Mouse (Mus musculus): ENCODE results near the gene Ispd. TPM values are rescaled to one million over a fixed set of nuclear protein-coding genes. Genes with fewer than 3 reads are reported as not detected.

Gene Ispd
- polyA plus RNA-seq, 1 experiment = 4.8 TPM

DNA sequence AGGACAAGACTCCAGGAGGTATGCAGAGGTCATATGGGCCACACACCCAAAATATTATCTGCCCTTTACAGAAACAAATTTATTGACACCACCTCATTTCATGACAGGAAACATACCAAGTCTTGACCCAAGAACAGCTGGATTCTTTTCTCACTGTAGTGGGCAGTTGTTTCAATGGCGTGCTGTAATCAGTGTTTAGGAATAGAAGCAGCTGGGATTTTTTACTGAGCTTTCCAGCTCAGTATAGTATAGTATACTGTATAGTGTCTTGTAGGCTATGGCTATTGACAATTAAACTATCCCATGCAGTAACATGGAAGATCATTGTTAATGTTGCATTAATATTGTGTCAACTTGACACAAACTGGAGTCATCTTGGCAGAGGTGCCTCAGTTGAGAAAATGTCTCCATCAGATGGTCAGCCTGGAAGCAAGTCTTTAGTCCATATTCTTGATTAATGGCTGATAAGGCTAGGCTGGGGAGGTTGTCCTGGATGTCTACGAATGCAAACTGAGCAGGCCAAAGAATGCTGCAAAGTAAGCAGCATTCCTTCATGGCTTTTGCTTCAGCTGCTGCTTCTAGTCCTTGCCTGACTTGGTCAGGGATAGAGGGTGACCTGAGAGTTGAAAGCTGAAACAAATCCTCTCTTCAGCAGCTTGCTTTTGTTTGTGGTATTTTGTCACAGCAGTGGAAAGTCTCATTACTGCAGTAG, 216.4 kb downstream of the Ispd start:
- Histone ChIP-seq H3K4me1 (ENCODE audit: control insufficient read depth, insufficient read depth, low read length) (no peaks in the 10 kb centered on the region), H3K4me3 (ENCODE audit: insufficient read depth, low read length) (no peak overlapping the region), H3K27ac (ENCODE audit: insufficient read depth, low read length) (no peak overlapping the region)
- no peak for TF ChIP-seq POLR2A (IDR thresholded peaks at IDR 0.05; ENCODE audit: extremely low read depth, insufficient read depth, low read length)
- no peak for TF ChIP-seq CTCF (IDR thresholded peaks at IDR 0.05; ENCODE audit: extremely low read depth, insufficient read depth, low read length)

DNA sequence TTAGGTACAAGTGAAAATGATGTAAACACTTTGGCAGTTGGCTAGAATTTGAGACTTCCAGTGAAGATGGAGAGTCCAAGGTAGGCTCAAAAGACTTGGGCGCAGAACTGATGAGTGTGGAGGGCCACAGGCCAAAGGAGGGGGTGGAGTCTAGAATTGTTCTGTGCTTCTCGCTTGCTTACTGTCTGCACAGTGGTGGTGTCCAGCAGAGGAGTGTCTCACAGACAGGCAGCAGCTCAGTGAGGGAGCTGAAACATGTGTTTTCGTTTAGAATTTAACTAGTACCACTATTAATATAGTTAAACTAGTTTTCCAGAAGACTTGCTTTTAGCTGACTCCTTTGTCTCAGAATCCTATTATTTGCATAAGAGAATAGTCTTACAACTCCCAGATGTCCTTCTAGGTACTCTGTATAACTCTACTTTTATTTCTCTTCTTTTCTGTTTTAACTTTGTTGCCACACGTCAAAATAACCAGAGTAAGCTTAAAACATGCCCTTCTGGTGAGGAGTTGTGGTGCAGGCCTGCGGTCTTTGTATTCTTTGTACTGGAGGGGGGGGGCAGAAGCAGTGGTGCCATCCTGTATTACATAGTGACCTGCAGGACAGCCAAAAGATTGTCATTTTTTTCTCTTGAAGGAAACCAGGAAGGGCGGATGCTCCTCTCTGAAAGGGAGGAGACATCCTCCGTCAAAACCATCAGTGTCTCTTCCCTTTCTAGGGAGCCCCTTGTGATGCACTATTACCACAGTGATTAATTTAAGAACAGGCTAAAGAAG, 240.9 kb downstream of the Ispd start:
- TF ChIP-seq CTCF (IDR thresholded peaks at IDR 0.05; ENCODE audit: extremely low read depth, insufficient read depth, low read length) = no peak
- no peak for TF ChIP-seq POLR2A (IDR thresholded peaks at IDR 0.05; ENCODE audit: extremely low read depth, insufficient read depth, low read length)
- no peak overlapping the region for H3K4me3 ChIP-seq (ENCODE audit: insufficient read depth, low read length)
- no peak overlapping the region for H3K27ac ChIP-seq (ENCODE audit: insufficient read depth, low read length)
- no peaks in the 10 kb centered on the region for H3K4me1 ChIP-seq (ENCODE audit: control insufficient read depth, insufficient read depth, low read length)

DNA sequence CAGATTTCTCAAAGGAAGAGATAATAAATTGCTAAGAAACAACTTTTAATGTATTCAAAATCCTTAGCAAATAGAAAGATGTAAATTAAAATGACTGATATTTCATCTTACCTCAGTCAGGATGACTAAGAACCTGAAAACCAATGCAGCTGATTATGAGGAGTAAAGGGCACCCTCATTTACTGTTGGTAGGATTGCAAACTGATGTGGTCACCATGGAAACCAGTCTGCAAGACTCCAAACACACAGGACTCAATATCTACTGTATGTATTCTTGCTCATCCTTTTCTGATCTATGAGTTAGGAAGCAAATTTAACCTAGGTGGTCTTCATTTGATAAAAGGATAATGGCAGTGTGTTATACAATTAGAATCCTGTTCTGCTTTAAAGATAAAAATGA, 246.0 kb downstream of the Ispd start:
- no peaks in the 10 kb centered on the region for H3K4me1 ChIP-seq (ENCODE audit: control insufficient read depth, insufficient read depth, low read length)
- H3K4me3 ChIP-seq (ENCODE audit: insufficient read depth, low read length) = no peak overlapping the region
- H3K27ac ChIP-seq (ENCODE audit: insufficient read depth, low read length) = no peak overlapping the region
- TF ChIP-seq CTCF (IDR thresholded peaks at IDR 0.05; ENCODE audit: extremely low read depth, insufficient read depth, low read length) = no peak
- TF ChIP-seq POLR2A (IDR thresholded peaks at IDR 0.05; ENCODE audit: extremely low read depth, insufficient read depth, low read length) = no peak

DNA sequence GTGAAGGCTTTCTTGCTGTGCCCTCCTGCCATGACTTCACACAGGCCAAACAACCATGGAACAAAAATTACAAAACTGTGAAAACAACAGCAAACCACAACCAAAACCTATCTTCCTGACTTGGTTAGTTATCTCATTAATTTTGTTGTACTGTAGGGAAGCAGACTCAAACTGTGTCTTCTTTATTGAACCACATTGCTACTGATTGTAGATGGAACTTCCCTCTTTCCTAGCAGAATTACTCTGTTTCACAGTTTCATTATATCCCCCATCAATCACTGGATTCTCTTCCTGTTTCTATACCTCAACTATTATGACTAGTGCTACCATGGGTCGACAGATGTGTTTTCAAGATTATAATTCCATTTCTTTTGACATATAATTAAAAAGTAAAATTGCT, 251.2 kb downstream of the Ispd start:
- no peaks in the 10 kb centered on the region for H3K4me1 ChIP-seq (ENCODE audit: control insufficient read depth, insufficient read depth, low read length)
- H3K4me3 ChIP-seq (ENCODE audit: insufficient read depth, low read length) = no peak overlapping the region
- TF ChIP-seq CTCF (IDR thresholded peaks at IDR 0.05; ENCODE audit: extremely low read depth, insufficient read depth, low read length) (no peak), POLR2A (IDR thresholded peaks at IDR 0.05; ENCODE audit: extremely low read depth, insufficient read depth, low read length) (no peak)
- H3K27ac ChIP-seq (ENCODE audit: insufficient read depth, low read length) = no peak overlapping the region

DNA sequence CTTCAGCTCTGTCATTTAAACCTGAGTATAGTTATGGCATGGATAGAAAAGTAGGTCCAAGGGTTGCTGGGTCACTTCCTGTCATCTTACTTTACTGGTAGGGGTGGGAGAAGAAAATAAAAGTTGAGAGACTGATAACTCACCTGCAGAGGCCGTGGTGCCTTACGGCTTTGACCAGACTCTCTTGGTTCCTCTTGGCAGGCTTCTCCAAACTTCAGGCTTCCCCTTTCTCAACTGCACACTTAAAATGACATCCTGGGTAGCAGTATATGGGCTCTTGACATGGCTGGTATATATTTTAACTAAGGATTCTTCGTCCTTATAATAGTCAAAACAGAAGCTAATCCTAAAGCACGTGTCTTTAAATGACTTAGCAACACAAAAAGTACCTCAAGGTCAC, 266.3 kb downstream of the Ispd start:
- TF ChIP-seq POLR2A (IDR thresholded peaks at IDR 0.05; ENCODE audit: extremely low read depth, insufficient read depth, low read length) = no peak
- no peak for TF ChIP-seq CTCF (IDR thresholded peaks at IDR 0.05; ENCODE audit: extremely low read depth, insufficient read depth, low read length)
- Histone ChIP-seq H3K4me3 (ENCODE audit: insufficient read depth, low read length) (no peak overlapping the region), H3K27ac (ENCODE audit: insufficient read depth, low read length) (no peak overlapping the region), H3K4me1 (ENCODE audit: control insufficient read depth, insufficient read depth, low read length) (no peaks in the 10 kb centered on the region)

DNA sequence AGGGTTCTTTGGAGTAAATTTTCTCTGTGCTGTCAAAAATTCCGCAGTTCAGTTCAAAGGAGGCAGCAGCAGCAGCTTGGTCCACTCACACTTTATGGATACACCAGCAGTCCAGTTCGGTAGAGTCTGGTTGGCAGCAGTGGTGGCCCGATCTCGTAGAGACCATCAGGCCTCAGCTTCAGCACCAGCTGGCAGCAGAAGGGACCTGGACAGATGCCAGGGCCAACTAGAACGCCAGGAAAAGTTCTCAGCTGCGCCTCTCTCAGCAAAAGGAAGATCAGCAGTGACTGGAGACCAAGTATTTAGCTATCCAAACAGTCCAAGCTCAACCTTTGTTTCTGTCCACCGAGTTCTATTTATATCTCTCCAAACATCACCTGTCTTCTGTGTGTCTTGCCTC, 281.2 kb downstream of the Ispd start:
- no peak for TF ChIP-seq CTCF (IDR thresholded peaks at IDR 0.05; ENCODE audit: extremely low read depth, insufficient read depth, low read length)
- TF ChIP-seq POLR2A (IDR thresholded peaks at IDR 0.05; ENCODE audit: extremely low read depth, insufficient read depth, low read length) = no peak
- Histone ChIP-seq H3K27ac (ENCODE audit: insufficient read depth, low read length) (no peak overlapping the region), H3K4me1 (ENCODE audit: control insufficient read depth, insufficient read depth, low read length) (no peaks in the 10 kb centered on the region; the same call in 1 of the 2 replicates), H3K4me3 (ENCODE audit: insufficient read depth, low read length) (no peak overlapping the region)

DNA sequence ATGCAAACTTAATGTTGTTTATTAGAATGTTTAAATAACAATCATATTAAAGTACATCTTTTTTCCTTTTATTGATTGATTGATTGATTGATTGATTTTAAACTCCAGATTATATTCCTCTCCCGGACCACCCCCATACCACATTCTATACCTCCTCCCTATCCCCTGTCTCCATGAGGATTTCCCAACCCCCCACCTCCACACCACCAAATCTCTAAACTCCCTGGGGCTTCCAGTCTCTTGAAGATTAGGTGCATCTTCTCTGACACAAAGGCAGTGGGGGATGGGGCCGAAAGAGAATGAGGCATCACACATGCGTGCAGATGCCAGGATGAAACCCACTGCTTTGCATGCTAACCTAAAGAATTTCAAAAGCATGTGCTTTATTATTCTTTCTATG, 283.5 kb downstream of the Ispd start:
- TF ChIP-seq POLR2A (IDR thresholded peaks at IDR 0.05; ENCODE audit: extremely low read depth, insufficient read depth, low read length) = no peak
- TF ChIP-seq CTCF (IDR thresholded peaks at IDR 0.05; ENCODE audit: extremely low read depth, insufficient read depth, low read length) = no peak
- Histone ChIP-seq H3K4me3 (ENCODE audit: insufficient read depth, low read length) (no peak overlapping the region), H3K27ac (ENCODE audit: insufficient read depth, low read length) (no peak overlapping the region), H3K4me1 (ENCODE audit: control insufficient read depth, insufficient read depth, low read length) (no peaks in the 10 kb centered on the region; the same call in 1 of the 2 replicates)

DNA sequence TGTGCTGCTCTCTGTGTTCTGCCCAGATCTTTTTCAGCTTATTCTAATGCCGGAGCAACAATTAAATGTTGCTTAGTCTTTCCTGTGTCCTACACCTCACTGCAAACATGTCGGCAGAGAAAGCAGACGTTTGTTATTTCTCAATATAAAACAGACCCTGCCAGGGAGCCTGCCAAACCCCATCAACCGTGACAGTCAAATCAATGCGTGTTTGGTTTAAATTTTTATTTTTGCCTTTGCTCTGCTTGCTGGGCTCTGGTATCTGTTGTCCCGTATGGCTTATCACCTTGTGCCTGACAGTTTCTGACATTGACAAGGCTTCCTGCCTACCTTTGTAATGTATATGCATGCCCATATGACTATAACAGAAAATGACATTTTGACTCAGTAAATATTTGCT, 285.5 kb downstream of the Ispd start:
- Histone ChIP-seq H3K4me3 (ENCODE audit: insufficient read depth, low read length) (no peak overlapping the region), H3K27ac (ENCODE audit: insufficient read depth, low read length) (no peak overlapping the region), H3K4me1 (ENCODE audit: control insufficient read depth, insufficient read depth, low read length) (no peaks in the 10 kb centered on the region; the same call in 1 of the 2 replicates)
- TF ChIP-seq POLR2A (IDR thresholded peaks at IDR 0.05; ENCODE audit: extremely low read depth, insufficient read depth, low read length) (no peak), CTCF (IDR thresholded peaks at IDR 0.05; ENCODE audit: extremely low read depth, insufficient read depth, low read length) (no peak)

DNA sequence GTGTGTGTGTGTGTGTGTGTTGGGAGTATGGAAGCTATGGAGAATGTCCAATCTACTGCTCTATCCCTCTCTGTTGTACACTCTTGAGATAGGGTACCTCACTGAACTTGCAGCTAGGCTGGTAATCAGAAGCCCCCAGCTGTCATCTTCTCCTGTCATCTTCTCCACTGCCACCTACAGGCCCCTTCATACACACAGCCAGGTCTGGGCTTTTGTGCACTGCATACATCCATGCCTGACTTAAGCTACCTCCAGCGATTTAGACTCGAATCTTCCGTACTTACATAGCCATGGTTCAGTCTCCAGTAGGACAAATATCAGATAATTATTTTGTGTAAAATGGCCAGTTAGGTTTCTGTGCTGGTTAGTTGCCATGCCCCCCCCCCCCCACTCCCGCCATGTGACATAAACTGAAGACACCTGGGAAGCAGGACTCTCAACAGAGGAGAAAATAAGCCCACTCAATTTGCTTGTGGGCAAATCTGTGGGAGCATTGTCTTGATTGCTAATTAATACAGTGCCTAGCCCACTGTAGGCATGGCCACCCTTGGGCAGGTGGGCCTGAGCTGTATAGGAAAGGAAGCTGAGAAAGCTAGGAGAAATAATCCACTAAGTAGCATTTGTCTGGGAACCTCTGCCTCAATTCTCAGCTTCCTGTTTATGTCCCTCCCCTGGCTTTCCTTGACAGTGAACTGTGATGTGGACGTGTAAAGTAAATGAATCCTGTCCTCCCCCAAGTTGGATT, 289.1 kb downstream of the Ispd start:
- no peak overlapping the region for H3K4me3 ChIP-seq (ENCODE audit: insufficient read depth, low read length)
- H3K4me1 ChIP-seq (ENCODE audit: control insufficient read depth, insufficient read depth, low read length) = no peaks in the 10 kb centered on the region
- no peak overlapping the region for H3K27ac ChIP-seq (ENCODE audit: insufficient read depth, low read length)
- TF ChIP-seq CTCF (IDR thresholded peaks at IDR 0.05; ENCODE audit: extremely low read depth, insufficient read depth, low read length) (no peak), POLR2A (IDR thresholded peaks at IDR 0.05; ENCODE audit: extremely low read depth, insufficient read depth, low read length) (no peak)
